Mouse (Mus musculus): ENCODE measurements at regions not wholly inside any gene's neighbourhood (a gene's known extent, or its start where the extent isn't known, plus 50 kb on each side); places are given as distances from the start of the nearest gene placed in this dataset.
"Not testable (repeated sequence)": the region's sequence is repeated elsewhere in the genome, so short reads cannot be mapped to it uniquely, and the experiment has no call there.

DNA sequence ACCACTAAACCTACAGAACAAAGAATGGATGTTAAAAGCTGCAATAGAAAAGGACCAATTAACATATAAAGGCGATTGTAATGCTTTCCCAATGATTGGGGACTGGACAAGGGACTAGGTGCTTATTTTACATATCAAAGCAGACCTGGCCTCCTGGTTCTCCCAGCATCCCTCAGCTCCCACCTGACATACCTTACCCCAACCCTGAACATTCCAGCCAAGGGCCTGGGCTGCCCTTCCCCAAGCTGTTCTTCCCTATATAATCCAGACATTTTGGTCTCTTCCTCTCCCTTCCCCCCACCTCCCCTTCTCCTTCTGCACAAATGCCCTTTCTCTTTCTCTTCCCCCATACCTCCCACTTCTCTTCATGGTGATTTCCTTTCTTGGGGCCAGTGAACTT lies 57.9 kb upstream of the Col13a1 start:
- H3ac ChIP-seq (ENCODE audit: control insufficient read depth, insufficient read length, low read depth), result no peak overlapping the region
- no peaks in the 10 kb centered on the region for H3K79me3 ChIP-seq (ENCODE audit: low read depth)
- no peaks in the 10 kb centered on the region for H3K79me2 ChIP-seq (ENCODE audit: control insufficient read depth, insufficient read depth)
- no peaks in the 10 kb centered on the region for H3K27me3 ChIP-seq (ENCODE audit: control insufficient read depth, insufficient read depth, insufficient read length)
- no peaks in the 10 kb centered on the region for H3K36me3 ChIP-seq (ENCODE audit: control insufficient read depth, insufficient read depth)
- TF ChIP-seq CEBPB (IDR thresholded peaks at IDR 0.05; ENCODE audit: low read depth) (no peak), MYOG (IDR thresholded peaks at IDR 0.05; ENCODE audit: control insufficient read depth, extremely low read depth, insufficient read length) (no peak), MAX (IDR thresholded peaks at IDR 0.05) (no peak), MYOD1 (IDR thresholded peaks at IDR 0.05; ENCODE audit: control insufficient read depth, insufficient read length, low read depth) (no peak), CTCF (IDR thresholded peaks at IDR 0.05; ENCODE audit: control insufficient read depth, insufficient read depth, insufficient read length) (no peak), FOSL1 (IDR thresholded peaks at IDR 0.05; ENCODE audit: insufficient read depth, low read length, poor library complexity, severe bottlenecking) (no peak), USF1 (IDR thresholded peaks at IDR 0.05; ENCODE audit: low read depth) (no peak)
- no peak overlapping the region for H3K4me3 ChIP-seq (ENCODE audit: insufficient read depth, poor library complexity, severe bottlenecking)

DNA sequence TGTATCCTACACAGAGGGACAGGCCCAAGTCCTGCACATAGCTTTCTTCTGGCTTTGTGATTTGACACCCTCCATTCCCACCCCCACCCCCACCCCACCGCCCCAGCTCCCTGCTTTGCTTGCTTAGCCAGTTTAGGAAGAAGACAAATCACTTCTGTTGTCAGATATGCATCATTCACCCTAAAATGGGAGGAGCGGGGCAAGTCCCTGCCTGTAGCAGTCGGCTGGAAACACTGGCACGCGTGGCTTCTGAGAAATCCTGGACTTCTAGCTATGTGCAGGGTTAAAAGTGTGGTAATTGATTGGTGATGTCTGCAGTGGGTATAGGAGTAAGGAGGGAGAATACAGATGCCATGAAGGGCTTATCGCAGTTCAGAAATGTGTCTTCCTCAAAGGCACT lies 55.4 kb upstream of the Col13a1 start:
- Histone ChIP-seq H3K79me3 (ENCODE audit: low read depth) (no peaks in the 10 kb centered on the region), H3K27me3 (ENCODE audit: control insufficient read depth, insufficient read depth, insufficient read length) (no peaks in the 10 kb centered on the region), H3K79me2 (ENCODE audit: control insufficient read depth, insufficient read depth) (no peaks in the 10 kb centered on the region), H3K4me3 (ENCODE audit: insufficient read depth, poor library complexity, severe bottlenecking) (no peak overlapping the region), H3ac (ENCODE audit: control insufficient read depth, insufficient read length, low read depth) (no peak overlapping the region), H3K36me3 (ENCODE audit: control insufficient read depth, insufficient read depth) (no peaks in the 10 kb centered on the region)
- no peak for TF ChIP-seq FOSL1 (IDR thresholded peaks at IDR 0.05; ENCODE audit: insufficient read depth, low read length, poor library complexity, severe bottlenecking)
- no peak for TF ChIP-seq USF1 (IDR thresholded peaks at IDR 0.05; ENCODE audit: low read depth)
- TF ChIP-seq CTCF (IDR thresholded peaks at IDR 0.05; ENCODE audit: control insufficient read depth, insufficient read depth, insufficient read length), result no peak
- TF ChIP-seq MYOD1 (IDR thresholded peaks at IDR 0.05; ENCODE audit: control insufficient read depth, insufficient read length, low read depth), result no peak
- TF ChIP-seq MYOG (IDR thresholded peaks at IDR 0.05; ENCODE audit: control insufficient read depth, extremely low read depth, insufficient read length), result no peak
- no peak for TF ChIP-seq CEBPB (IDR thresholded peaks at IDR 0.05; ENCODE audit: low read depth)
- TF ChIP-seq MAX (IDR thresholded peaks at IDR 0.05), result no peak

DNA sequence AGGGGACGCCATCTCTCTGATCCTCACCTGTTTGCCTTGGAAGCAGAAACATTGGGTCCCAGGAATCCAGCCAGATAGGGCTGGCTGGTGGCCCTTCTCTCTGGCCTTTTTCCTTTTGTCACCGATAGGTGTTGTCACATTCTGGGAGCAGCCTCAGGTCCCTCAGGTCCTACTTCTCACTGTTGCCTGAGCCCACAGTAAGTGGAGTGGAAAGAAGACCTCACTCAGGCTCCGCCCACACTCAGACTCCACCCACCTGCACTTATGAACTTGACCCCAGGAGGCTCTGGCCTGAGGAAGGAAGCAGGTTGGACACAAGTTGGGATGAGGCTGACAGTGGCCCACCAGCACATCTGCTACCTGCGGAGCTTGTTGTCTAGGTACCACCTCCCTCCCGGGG lies 54.8 kb upstream of the Col13a1 start:
- no peaks in the 10 kb centered on the region for H3K79me3 ChIP-seq (ENCODE audit: low read depth)
- no peaks in the 10 kb centered on the region for H3K79me2 ChIP-seq (ENCODE audit: control insufficient read depth, insufficient read depth)
- H3ac ChIP-seq (ENCODE audit: control insufficient read depth, insufficient read length, low read depth), result no peak overlapping the region
- no peak overlapping the region for H3K4me3 ChIP-seq (ENCODE audit: insufficient read depth, poor library complexity, severe bottlenecking)
- no peak for TF ChIP-seq CEBPB (IDR thresholded peaks at IDR 0.05; ENCODE audit: low read depth)
- TF ChIP-seq USF1 (IDR thresholded peaks at IDR 0.05; ENCODE audit: low read depth), result no peak
- no peak for TF ChIP-seq MYOG (IDR thresholded peaks at IDR 0.05; ENCODE audit: control insufficient read depth, extremely low read depth, insufficient read length)
- TF ChIP-seq MYOD1 (IDR thresholded peaks at IDR 0.05; ENCODE audit: control insufficient read depth, insufficient read length, low read depth), result no peak
- no peak for TF ChIP-seq FOSL1 (IDR thresholded peaks at IDR 0.05; ENCODE audit: insufficient read depth, low read length, poor library complexity, severe bottlenecking)
- TF ChIP-seq CTCF (IDR thresholded peaks at IDR 0.05; ENCODE audit: control insufficient read depth, insufficient read depth, insufficient read length), result no peak
- no peak for TF ChIP-seq MAX (IDR thresholded peaks at IDR 0.05)
- H3K36me3 ChIP-seq (ENCODE audit: control insufficient read depth, insufficient read depth), result no peaks in the 10 kb centered on the region
- H3K27me3 ChIP-seq (ENCODE audit: control insufficient read depth, insufficient read depth, insufficient read length), result no peaks in the 10 kb centered on the region

DNA sequence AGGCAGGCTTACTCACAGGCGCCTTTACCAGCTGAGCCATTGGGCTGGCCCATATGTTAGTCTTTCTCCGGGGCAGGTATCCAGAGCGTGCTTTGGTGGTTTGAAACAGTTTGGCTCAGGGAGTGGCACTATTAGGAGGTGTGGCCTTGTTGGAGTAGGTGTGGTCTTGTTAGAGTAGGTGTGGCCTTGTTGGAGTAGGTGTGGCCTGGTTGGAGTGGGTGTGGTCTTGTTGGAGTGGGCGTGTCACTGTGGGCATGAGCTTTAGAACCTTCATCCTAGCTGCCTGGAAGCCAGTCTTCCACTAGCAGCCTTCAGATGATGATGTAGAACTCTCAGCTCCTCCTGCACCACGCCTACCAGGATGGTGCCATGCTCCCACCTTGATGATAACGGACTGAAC lies 53.1 kb upstream of the Col13a1 start:
- not testable (repeated sequence) for H3ac ChIP-seq (ENCODE audit: control insufficient read depth, insufficient read length, low read depth); H3K36me3 ChIP-seq (ENCODE audit: control insufficient read depth, insufficient read depth); H3K27me3 ChIP-seq (ENCODE audit: control insufficient read depth, insufficient read depth, insufficient read length); H3K4me3 ChIP-seq (ENCODE audit: insufficient read depth, poor library complexity, severe bottlenecking); H3K79me2 ChIP-seq (ENCODE audit: control insufficient read depth, insufficient read depth); H3K79me3 ChIP-seq (ENCODE audit: low read depth)

DNA sequence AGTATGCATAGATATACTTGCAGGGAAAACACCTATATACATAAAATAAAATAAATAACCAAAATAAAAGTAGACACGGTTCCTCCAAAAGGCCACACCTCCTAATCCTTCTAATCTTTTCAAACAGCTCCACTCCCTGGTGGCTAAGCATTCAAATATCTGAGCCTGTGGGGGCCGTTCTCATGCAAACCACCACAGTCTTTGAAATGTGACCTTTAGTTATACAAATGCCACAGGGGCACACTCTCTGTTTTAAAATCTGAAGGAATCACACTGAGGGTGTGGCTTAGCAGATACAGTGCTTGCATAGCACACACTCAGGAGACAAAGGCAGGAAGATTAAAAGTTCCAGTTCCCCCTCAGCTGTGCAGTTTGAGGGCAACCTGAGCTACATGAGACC lies 50.4 kb upstream of the Col13a1 start:
- peaks cover 7% of the 10 kb centered on the region for H3K27me3 ChIP-seq (ENCODE audit: control insufficient read depth, insufficient read depth, insufficient read length)
- no peak overlapping the region for H3ac ChIP-seq (ENCODE audit: control insufficient read depth, insufficient read length, low read depth)
- no peaks in the 10 kb centered on the region for H3K79me2 ChIP-seq (ENCODE audit: control insufficient read depth, insufficient read depth)
- H3K4me3 ChIP-seq (ENCODE audit: insufficient read depth, poor library complexity, severe bottlenecking), result no peak overlapping the region
- no peaks in the 10 kb centered on the region for H3K79me3 ChIP-seq (ENCODE audit: low read depth)
- H3K36me3 ChIP-seq (ENCODE audit: control insufficient read depth, insufficient read depth), result no peaks in the 10 kb centered on the region
- TF ChIP-seq USF1 (IDR thresholded peaks at IDR 0.05; ENCODE audit: low read depth) (no peak), CTCF (IDR thresholded peaks at IDR 0.05; ENCODE audit: control insufficient read depth, insufficient read depth, insufficient read length) (no peak), MYOD1 (IDR thresholded peaks at IDR 0.05; ENCODE audit: control insufficient read depth, insufficient read length, low read depth) (no peak), MYOG (IDR thresholded peaks at IDR 0.05; ENCODE audit: control insufficient read depth, extremely low read depth, insufficient read length) (no peak), FOSL1 (IDR thresholded peaks at IDR 0.05; ENCODE audit: insufficient read depth, low read length, poor library complexity, severe bottlenecking) (no peak), MAX (IDR thresholded peaks at IDR 0.05) (no peak), CEBPB (IDR thresholded peaks at IDR 0.05; ENCODE audit: low read depth) (no peak)
